Mouse (Mus musculus) forebrain, embryonic 11.5 days (tissue): Measurements from ENCODE around the gene Itga4. TPM values are rescaled to one million over a fixed set of nuclear protein-coding genes. Genes with fewer than 3 reads are reported as not detected.
A peak's percentile ranks its signal among the peaks of the same experiment; 100 is the strongest.

Experiments used
- ATAC-seq: fragments of 200-750 bp; cut with Nextera tagmentation; replicated peaks from 2 replicates; pipeline ENCODE4 v1.8.0; 2017; ENCODE audit warnings: moderate TSS enrichment; ENCODE audit not compliant: low FRiP score
- DNase-seq: peaks from one replicate; pipeline ENCODE4 v3.0.0-alpha.2; 2017; ENCODE audit warnings: low spot score
- H3K27ac ChIP-seq: fragments of 300-500 bp; sonication (generic); 2 replicates; pipeline ENCODE4 v1.5.1; 2014; ENCODE audit warnings: low read depth, low read length
- H3K27me3 ChIP-seq: fragments of 300-500 bp; sonication (generic); 2 replicates; pipeline ENCODE4 v1.6.1; 2014; ENCODE audit warnings: mild to moderate bottlenecking, low read length, mixed read lengths; ENCODE audit not compliant: control insufficient read depth, insufficient read depth
- H3K36me3 ChIP-seq: fragments of 300-500 bp; sonication (generic); 2 replicates; pipeline ENCODE4 v1.6.1; 2014; ENCODE audit warnings: mild to moderate bottlenecking, low read length, moderate library complexity, mixed read lengths; ENCODE audit not compliant: control insufficient read depth, insufficient read depth
- H3K4me1 ChIP-seq: fragments of 300-500 bp; sonication (generic); replicated peaks from 2 replicates; pipeline ENCODE4 v1.6.1; 2014; ENCODE audit warnings: low read length, mixed read lengths; ENCODE audit not compliant: control insufficient read depth, insufficient read depth
- H3K4me2 ChIP-seq: fragments of 300-500 bp; sonication (generic); 2 replicates; pipeline ENCODE4 v1.6.1; 2014; ENCODE audit warnings: low read depth, mild to moderate bottlenecking, low read length, moderate library complexity, mixed read lengths; ENCODE audit not compliant: severe bottlenecking
- H3K4me3 ChIP-seq: fragments of 300-500 bp; sonication (generic); 2 replicates; pipeline ENCODE4 v1.5.1; 2014; ENCODE audit warnings: low read depth, low read length
- H3K9ac ChIP-seq: fragments of 300-500 bp; sonication (generic); 2 replicates; pipeline ENCODE4 v1.6.1; 2014; ENCODE audit warnings: low read length
- H3K9me3 ChIP-seq: fragments of 300-500 bp; sonication (generic); 2 replicates; pipeline ENCODE4 v1.6.1; 2016; ENCODE audit warnings: low read length, mixed read lengths; ENCODE audit not compliant: control insufficient read depth
- WGBS: fragments of 180-500 bp; shearing (Covaris S2); extraction: QIAGEN DNeasy Blood & Tissue Kit; methylation state at CpG from one replicate; pipeline ENCODE4 v1.1.7; 2014; 5-methylcytosine and 5-hydroxymethylcytosine counted together
- polyA plus RNA-seq: library from polyadenylated mRNA; unstranded; fragments of >200 nt; fragmentation: Nextera tagmentation; extraction: Ambion mirVana; gene quantifications from 2 replicates; pipeline ENCODE4 v1.2.1, GENCODE M21; 2014

The Itga4 gene
- polyA plus RNA-seq, 1 experiment from 2014 or later = 8.8 TPM

DNA sequence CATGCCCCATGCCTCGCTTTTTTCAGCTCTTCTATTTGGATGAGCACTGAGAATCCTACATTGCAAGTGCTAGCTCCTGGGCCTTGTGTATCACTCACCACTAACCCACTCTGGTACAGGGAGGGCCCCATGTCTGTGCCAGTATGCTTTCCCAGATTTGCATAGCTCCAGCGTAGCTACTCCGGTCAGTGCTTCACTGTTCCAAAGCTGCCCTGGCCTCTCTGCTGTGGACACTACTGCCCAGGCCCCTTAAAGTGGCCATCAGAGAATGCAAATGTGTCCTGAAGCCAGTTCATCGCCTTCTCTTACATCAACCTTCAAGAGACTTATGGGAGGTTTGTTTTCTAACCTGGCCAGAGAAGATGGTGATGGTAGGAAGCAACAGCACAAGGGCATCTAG lies 114.7 kb downstream of the Itga4 start:
- Histone ChIP-seq H3K9me3 (no peaks in the 10 kb centered on the region), H3K4me1 (no peaks in the 10 kb centered on the region), H3K4me3 (no peak overlapping the region), H3K27ac (no peak overlapping the region), H3K36me3 (no peaks in the 10 kb centered on the region), H3K9ac (no peak overlapping the region), H3K27me3 (no peaks in the 10 kb centered on the region), H3K4me2 (no peak overlapping the region)
- WGBS = 80% methylated on average over 4 of the region's 4 CpGs
- no peak for DNase-seq
- ATAC-seq = no peak

DNA sequence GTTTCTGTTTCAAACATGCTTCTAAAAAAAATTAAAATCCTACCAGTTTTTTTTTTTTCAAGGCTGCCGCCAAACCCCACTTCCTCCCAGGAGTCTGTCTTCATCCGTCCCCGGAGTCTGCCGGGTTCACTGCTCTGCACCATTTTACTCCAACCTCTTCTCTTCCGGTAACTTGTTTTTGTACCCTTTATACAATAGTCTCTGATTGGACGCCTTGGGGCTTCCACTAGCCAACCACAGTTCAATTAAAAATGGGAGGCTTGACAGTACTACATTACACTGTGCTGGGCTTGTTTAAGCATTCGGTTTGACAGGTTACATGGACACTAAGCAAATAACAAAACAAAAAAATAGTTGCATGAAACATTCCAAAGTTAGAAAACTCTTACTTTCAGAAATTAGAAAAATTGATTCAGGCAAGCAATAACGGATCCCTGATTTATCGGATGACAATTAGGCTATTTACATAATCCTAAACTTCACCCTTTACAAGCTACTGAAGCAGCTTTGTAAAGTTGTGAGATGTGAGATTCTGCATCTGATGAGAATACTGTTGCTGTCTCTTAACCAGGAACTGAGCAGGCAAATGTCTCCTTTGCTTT lies 115.6 kb downstream of the Itga4 start:
- no peak overlapping the region for H3K27ac ChIP-seq
- no peaks in the 10 kb centered on the region for H3K9me3 ChIP-seq
- WGBS = 84% methylated on average over 9 of the region's 9 CpGs
- H3K36me3 ChIP-seq = no peaks in the 10 kb centered on the region
- H3K4me2 ChIP-seq = no peak overlapping the region
- no peak overlapping the region for H3K9ac ChIP-seq
- no peak overlapping the region for H3K4me3 ChIP-seq
- H3K27me3 ChIP-seq = no peaks in the 10 kb centered on the region
- no peak for DNase-seq
- H3K4me1 ChIP-seq = no peaks in the 10 kb centered on the region
- ATAC-seq = no peak

DNA sequence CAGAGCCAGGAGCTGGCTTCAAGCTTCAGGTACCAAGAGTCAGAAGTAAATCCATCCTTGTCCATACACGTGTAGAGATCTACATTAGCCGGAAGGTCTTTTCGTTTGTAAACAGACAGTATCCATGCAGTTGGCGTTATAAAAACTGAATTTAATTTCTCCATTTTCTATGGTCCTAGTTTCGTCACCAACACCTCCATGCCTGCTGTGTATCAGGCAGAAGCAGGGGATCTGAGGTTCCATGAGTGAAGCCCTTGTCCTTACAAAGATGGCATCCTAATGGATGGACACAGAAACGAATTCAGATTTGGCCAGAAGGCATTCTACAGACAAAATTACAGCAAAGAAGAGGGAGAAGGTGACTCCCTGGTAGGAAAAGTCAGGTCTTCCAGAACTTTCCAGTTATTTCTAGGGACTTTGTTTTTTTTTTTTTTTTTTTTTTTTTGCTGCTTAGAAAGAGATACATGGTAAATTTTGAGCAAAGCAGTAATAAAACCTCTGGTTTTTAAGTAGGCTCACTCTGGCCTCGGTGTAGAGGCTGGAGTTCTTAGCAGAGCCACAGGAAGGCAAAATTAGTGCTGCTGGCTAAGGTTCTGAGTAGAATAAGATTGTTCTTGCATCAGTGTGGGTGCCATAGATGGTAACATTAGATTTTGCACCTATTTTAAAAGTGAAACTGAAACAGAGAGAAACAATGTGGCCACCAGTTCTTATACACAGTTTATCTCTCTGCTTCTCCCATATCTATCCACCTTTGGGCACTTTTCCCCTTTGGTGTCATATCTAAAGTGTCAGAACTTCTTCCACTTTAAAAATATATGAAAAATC lies 116.3 kb downstream of the Itga4 start:
- no peaks in the 10 kb centered on the region for H3K4me1 ChIP-seq
- no peaks in the 10 kb centered on the region for H3K36me3 ChIP-seq
- WGBS = 89% methylated on average over 7 of the region's 7 CpGs
- H3K4me3 ChIP-seq = no peak overlapping the region
- no peak for ATAC-seq
- H3K27me3 ChIP-seq = no peaks in the 10 kb centered on the region
- H3K9ac ChIP-seq = no peak overlapping the region
- no peak for DNase-seq
- no peak overlapping the region for H3K4me2 ChIP-seq
- H3K9me3 ChIP-seq = no peaks in the 10 kb centered on the region
- no peak overlapping the region for H3K27ac ChIP-seq

DNA sequence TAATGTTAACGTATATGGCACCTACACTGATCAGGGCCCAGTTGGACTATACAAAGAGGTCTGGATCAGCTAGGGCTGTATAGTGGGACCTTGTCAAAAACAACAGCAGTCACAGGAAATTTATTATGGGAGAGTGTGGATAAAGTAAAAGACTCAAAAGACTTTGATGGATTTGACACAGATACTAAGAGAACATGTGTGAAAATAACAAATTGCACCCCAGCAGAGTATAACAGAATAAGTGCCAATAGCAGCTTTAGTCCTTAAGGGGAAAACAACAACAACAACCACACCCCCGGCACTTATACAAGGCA lies 116.9 kb downstream of the Itga4 start:
- H3K4me1 ChIP-seq = no peaks in the 10 kb centered on the region
- no peak overlapping the region for H3K4me3 ChIP-seq
- WGBS = 71% methylated on average over 2 of the region's 2 CpGs
- ATAC-seq = no peak
- H3K4me2 ChIP-seq = no peak overlapping the region
- H3K9ac ChIP-seq = no peak overlapping the region
- no peaks in the 10 kb centered on the region for H3K36me3 ChIP-seq
- DNase-seq = no peak
- H3K27me3 ChIP-seq = no peaks in the 10 kb centered on the region
- no peak overlapping the region for H3K27ac ChIP-seq
- no peaks in the 10 kb centered on the region for H3K9me3 ChIP-seq

DNA sequence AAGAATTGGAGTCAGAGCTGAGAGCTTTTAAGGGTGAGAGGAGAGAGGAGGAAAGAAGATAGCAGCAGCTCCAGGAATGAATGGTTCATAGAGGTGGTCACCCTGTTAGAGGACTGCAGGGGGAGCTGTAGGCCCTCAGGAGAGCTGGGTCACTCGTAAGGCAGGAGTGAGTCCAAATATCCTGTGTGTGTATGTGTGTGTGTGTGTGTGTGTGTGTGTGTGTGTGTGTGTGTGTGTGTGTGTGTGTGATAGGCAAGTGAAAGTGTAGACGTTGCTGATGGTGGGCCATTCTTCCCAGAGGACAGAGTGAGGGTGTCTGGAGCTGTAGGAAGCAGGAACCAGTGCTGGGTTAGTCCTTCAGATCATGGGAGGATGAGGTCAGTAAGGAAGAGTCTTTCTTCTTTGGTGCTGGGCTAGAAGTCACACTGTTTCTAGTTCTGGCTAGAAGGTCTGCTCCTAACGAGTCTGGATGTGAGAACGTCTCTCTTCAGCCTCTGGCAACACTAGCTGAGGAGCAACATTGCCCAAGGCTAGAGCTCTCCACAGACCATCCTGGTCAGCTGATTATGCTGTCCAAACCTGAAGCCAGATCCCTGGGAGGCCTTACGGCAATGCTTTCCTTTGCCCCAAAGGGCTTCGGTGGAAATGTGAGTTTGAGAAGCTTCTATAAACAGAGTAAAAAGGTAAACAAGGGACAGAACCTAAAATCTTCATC lies 117.4 kb downstream of the Itga4 start:
- no peak overlapping the region for H3K4me2 ChIP-seq
- no peak overlapping the region for H3K27ac ChIP-seq
- no peaks in the 10 kb centered on the region for H3K27me3 ChIP-seq
- no peaks in the 10 kb centered on the region for H3K9me3 ChIP-seq
- no peak overlapping the region for H3K9ac ChIP-seq
- no peak overlapping the region for H3K4me3 ChIP-seq
- DNase-seq = no peak
- WGBS = 57% methylated on average over 6 of the region's 6 CpGs
- H3K36me3 ChIP-seq = no peaks in the 10 kb centered on the region
- ATAC-seq = peak; percentile 72; the same call in 1 of the 2 replicates
- no peaks in the 10 kb centered on the region for H3K4me1 ChIP-seq

DNA sequence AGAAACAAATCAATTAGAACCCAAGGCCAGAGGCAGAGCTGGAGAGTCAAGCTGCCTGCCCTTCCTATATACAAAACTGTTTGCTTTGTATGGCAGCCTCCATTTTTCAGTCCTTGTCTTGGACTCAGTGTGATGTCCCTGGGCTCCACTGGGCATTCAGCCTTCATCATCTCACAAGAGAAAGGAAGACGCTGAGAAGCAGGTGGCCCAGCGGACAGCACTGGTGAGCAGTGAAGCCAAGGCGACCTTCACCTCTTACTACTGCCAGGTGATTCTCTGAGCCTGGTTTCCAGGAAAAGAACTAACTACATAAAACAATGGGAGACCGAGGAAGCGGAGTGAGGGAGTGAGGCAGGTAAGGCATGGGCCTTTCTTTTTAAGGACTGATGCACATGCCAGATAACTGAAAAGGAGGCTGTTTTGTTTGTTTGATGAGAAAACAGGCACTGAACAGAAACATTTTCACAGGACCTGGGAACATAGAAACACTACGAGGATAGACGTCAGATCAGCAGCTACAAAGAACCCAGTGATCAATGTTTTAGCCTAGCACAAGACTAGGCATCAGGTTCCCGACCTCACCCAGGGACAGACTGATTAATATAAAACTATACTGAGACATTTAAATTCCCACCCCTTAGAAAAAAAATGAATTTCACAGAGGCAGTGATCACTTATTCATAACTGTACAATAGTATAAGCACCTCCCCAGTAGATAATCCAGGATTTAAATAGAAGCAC lies 123.3 kb downstream of the Itga4 start:
- Histone ChIP-seq H3K27me3 (no peaks in the 10 kb centered on the region), H3K9ac (no peak overlapping the region), H3K9me3 (no peaks in the 10 kb centered on the region), H3K27ac (peak overlapping the region; percentile 18; the same call in 1 of the 2 replicates), H3K4me2 (no peak overlapping the region; the same call in 1 of the 2 replicates), H3K4me1 (peaks cover 3% of the 10 kb centered on the region; the same call in 1 of the 2 replicates), H3K4me3 (no peak overlapping the region), H3K36me3 (no peaks in the 10 kb centered on the region)
- no peak for DNase-seq
- 58% methylated on average over 8 of the region's 8 CpGs for WGBS
- ATAC-seq = peak; percentile 74

DNA sequence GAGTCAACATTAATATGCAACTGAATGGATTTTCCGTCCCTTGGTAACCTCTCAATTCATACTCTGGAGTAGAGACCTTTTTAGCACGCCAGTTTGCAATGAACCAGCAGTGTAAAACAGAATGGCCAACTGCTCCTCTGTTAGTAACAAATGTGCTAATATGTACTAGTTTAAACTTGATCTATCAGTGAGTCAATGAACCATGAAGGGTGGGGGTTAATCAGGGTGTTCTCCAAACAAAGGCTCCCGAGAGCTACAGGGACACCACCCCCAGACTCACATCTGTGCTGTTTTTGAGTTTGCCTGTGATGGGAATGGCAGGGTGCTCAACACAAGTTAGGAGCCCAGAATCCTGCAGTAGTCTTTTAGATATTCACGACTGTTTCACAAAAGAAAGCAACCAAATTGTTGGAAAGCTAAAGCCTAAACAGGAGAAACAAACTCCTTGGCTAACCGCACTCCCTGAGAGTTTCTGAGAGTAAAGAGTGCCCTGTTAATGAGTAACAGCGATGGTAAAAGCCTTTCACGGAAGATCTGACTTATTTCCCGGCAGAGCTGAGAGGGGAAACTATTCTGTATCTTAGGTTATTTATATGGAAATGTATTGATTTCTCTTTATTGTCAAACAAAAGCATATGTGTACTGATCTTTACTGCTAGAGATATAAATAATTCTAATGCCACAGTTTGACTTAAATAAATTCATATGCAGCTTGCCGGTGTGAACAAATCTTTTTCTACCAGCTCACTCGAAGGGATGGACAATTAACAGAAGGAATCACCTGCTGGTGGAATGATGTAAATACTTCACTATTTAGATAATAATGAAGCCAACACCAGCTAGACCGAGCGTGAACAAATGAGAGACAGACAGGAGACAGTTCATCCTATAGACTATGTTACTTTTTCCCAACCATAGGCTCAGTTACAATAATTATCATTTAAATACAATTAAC lies 124.1 kb downstream of the Itga4 start:
- H3K36me3 ChIP-seq = no peaks in the 10 kb centered on the region
- no peak overlapping the region for H3K27ac ChIP-seq
- DNase-seq = no peak
- no peak overlapping the region for H3K9ac ChIP-seq
- peak overlapping the region; percentile 13; the same call in 1 of the 2 replicates for H3K4me2 ChIP-seq
- H3K4me3 ChIP-seq = no peak overlapping the region
- 16% methylated on average over 12 of the region's 12 CpGs for WGBS
- no peaks in the 10 kb centered on the region for H3K9me3 ChIP-seq
- no peaks in the 10 kb centered on the region for H3K27me3 ChIP-seq
- peaks cover 3% of the 10 kb centered on the region; the same call in 1 of the 2 replicates for H3K4me1 ChIP-seq
- ATAC-seq = peak; percentile 83
